Mouse (Mus musculus) adrenal gland, adult 2 months (tissue): ENCODE data around the gene Trim34b. TPM values are rescaled to one million over a fixed set of nuclear protein-coding genes. Genes with fewer than 3 reads are reported as not detected.
A peak's percentile ranks its signal among the peaks of the same experiment; 100 is the strongest.
"Not testable (repeated sequence)": the region's sequence is repeated elsewhere in the genome, so short reads cannot be mapped to it uniquely, and the experiment has no call there.

ENCODE experiments used
- DNase-seq: peaks from one replicate; pipeline ENCODE4 v3.0.0; 2021
- long read RNA-seq: library from polyadenylated mRNA; stranded (forward); transcript quantifications from one replicate; pipeline ENCODE4 v2.0.0, GENCODE M21; 2021
- polyA plus RNA-seq: library from polyadenylated mRNA; depleted of rRNA; stranded (reverse); fragments of >200 nt; gene quantifications from 2 replicates; pipeline ENCODE4 v1.2.3, GENCODE M21; 2012; rRNA removed
- total RNA-seq, 2 experiments: library from RNA; stranded (reverse); gene quantifications; 2 replicates each; pipeline ENCODE4 v1.2.3; 2021

Gene Trim34b
- total RNA-seq (under 1 TPM; 0.38 to 0.46 TPM), polyA plus RNA-seq (0.54 and 1.7 TPM in 2 replicates)
- long read RNA-seq: 0 reads

DNA sequence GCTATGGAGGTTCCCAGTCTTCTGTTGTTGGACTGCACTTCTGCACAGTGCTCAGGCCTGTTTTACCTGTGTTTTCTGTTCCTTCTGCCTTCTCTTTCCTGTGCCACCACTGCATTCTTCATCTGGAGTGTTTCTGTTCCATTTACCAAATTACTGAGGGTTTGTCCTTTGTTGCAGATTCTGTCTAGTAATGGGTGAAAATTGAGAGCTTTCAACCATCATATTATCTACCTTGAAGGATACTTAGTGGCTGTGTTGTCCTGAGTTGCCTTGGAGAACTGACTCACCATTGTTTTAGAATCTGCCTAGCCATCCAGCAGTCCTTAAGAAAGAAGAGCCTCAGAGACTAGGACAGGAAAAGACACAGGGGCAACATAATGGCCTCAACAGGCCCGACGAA lies at the start of gene Trim34b:
Gene Trim34b, plus strand, starts transcription at position 301 of the 400 bp plus-strand sequence.
- not testable (repeated sequence) for DNase-seq

DNA sequence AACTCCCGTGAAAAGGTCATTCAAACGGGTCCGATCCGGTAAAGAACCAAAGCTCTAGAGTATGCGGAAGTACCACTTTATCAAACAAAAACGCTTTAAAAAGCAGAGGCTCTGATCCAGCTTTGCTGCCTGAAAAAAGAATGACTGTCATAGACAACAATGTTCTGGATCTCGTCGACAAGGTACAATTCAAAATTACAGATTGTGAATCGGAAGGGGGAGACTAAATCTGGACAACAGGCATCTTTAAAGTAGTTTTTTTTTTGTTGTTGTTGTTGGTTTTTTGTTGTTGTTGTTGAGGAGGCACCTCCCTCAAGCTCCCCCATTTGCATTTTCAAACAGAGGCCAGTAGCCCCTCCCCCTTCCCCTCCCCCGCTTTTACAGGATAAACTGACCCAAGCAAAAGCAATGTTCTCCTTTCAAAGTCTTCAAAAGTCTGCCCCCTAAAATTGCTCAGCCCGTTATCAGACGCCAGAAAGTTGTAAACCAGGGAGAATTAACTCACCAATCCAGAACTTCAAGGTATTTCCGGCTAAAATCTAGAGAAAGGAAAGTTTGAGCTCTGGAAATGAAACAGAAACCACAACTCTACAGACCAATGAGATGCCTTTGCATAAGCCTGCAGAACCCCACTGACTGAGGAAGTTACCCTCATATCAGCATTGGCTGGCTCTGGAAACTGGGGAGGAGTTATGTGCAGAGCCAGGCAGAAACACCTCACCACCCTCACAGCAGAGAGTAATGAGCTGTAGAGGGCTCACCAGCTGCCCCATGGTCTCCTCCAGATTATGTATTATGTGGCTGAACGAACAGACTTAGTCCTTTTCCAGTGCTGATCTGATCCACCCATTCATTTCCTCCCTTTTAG lies 41.5 kb upstream of the Trim34b start, which contains the start of gene Trim5:
Gene Trim5, minus strand, starts transcription at position 519 of the 868 bp plus-strand sequence.
- peak; percentile 34 for DNase-seq

DNA sequence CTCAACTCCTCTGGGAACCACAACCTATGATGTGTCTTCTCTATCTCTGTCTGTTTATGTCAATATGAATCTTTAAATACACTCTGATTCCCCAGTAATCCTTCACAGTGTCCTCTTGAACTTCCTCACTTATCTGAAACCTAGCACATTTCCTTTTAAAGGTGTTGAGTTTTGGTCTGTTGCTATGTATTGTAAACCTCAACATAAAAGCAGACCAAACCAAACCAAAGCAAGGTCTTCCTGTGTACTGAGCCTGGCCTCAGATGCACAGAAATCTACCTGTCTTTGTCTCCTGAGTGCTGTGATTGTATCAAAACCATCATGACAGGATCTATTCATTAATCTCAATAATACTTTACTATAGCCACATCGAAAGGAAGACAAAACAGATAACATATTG lies 38.6 kb upstream of the Trim34b start:
- no peak for DNase-seq

DNA sequence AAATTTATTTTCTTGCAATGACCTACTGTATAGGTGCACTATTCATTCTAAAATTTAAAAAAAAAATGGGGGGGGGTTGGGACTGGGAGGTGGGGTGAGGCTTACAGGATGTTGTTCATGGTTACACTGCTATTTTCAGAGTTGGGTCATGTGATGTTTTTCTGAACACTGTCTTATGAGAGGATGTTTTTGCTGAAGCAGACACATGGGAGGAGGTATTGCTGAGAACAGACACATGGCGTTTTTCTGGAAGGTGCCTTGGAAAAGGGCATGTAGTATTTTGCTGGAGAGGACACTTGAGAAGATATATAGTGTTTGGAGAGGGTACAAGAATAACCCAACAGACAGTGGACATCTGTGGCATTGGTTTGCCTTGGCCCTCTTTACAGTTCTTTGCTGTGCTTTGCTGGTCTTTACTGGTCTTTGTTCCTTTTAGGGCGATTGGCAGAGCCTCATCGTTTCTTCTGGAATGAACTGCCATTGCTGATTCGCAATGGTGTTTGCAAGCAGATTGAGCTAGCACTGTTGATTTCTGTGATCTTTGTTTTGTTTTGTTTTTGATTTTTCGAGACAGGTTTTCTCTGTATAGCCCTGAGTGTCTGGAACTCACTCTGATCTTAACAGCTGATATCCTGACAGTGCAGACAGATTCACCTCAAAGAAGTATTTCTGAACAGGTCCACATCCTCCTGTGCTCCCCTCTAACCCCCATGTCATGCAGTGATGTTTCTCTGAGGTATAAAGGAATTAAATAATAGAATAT lies 37.5 kb upstream of the Trim34b start:
- no peak for DNase-seq

DNA sequence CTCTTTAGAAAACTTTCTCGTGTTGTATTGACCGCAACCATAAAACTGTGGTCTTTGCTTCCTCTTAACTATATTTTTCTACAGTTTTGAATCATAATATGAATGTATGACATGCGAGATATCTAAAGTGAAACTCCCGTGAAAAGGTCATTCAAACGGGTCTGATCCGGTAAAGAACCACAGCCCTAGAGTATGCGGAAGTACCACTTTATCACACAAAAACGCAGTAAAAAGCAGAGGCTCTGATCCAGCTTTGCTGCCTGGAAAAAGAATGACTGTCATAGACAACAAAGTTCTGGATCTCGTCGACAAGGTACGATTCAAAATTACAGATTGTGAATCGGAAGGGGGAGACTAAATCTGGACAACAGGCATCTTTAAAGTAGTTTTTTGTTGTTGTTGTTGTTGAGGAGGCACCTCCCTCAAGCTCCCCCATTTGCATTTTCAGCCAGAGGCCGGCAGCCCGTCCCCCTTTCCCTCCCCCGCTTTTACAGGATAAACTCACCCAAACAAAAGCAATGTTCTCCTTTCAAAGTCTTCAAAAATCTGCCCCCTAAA lies 14.4 kb upstream of the Trim34b start:
- peak; percentile 52 for DNase-seq

DNA sequence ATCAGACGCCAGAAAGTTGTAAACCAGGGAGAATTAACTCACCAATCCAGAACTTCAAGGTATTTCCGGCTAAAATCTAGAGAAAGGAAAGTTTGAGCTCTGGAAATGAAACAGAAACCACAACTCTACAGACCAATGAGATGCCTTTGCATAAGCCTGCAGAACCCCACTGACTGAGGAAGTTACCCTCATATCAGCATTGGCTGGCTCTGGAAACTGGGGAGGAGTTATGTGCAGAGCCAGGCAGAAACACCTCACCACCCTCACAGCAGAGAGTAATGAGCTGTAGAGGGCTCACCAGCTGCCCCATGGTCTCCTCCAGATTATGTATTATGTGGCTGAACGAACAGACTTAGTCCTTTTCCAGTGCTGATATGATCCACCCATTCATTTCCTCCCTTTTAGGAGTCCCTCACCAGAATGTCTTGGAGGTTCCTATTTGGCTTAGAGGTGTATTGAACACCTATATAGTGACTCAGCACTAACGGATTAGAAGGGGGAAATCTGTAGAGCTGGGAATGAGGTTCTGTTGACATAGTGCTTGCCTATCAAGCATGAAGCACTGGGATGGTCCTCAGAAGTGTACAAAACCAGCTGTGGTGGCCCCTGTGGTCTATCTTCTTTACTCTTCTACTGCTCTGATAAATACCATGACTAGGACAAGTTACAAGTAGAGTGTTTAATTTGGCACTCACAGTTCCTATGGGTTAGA lies 13.7 kb upstream of the Trim34b start, which contains the start of gene Trim12a:
Gene Trim12a, minus strand, starts transcription at position 98 of the 712 bp plus-strand sequence.
- not testable (repeated sequence) for DNase-seq

DNA sequence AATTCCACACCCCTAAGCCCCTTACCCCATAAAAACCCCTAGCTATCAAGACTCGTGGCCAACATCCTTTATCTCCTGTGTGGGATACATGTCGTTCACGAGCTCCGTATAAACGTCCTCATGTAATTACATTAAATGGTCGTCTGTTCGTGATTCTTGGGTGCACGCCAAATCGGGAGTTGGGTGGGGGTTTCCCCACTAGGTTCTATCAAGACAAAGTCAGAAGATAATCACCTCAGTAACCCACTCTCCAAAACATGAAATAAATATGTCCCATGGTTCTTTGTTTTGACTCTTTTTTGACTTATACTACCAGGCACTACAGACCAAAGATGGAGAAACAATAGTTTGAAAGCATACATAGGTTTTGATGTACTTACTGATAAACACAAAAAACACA lies 7.2 kb upstream of the Trim34b start:
- no peak for DNase-seq

DNA sequence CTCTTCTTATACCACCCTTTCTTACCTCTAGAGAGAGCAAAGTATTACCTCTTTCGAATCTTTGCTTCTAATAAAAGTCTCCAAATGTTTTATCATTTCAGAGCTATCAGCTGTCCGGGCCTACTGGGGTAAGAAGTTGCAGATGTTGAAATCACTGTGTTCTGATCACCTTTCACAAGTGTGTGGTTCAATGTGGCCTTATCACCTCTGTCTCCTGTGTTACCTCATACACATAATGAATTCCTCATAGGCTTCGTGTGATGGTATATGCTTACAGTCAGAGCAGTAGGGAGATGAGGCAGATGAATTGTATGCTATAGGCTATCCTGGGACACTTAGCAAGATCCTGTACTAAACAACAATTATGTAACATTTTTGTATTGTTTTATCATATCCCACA lies 6.3 kb downstream of the Trim34b start:
- DNase-seq: not testable (repeated sequence)

DNA sequence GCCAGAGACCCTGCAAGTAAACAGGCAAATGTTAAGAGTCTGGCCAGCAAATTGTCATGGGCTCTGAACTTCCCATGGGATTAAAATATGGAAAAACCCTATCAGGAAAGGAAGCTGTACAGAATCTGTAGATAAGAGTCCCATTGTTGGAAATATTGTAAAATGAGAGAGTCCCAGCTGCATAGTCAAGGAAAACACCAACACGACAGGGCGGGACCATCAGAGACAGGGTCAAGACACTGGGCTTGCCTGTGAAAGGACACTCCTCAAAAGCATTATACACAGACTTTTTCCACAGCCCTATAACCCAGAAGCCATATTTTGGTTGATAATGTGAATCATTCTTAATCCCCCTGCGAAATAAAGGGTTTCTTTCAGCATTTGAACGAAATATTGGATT lies 11.5 kb downstream of the Trim34b start:
- DNase-seq: not testable (repeated sequence)

DNA sequence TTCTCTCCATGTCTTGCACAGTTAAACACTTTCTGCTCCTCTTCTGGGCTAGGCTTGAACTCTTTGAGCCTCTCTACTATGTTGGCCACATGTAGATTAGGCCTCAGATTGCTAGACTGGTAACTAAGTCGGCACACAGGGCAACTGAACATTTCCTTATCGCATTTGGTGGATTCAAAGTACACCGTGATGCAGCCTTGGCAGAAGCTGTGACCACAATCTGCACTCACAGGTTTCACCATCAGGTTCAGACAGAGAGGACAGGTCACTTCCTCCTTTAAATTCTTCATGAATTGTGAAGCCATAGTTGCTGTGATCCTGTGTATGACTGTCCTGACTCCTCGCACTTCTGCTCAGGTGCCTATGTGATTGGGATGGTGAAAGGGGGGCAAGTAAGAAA lies 18.8 kb downstream of the Trim34b start:
- DNase-seq: not testable (repeated sequence)

DNA sequence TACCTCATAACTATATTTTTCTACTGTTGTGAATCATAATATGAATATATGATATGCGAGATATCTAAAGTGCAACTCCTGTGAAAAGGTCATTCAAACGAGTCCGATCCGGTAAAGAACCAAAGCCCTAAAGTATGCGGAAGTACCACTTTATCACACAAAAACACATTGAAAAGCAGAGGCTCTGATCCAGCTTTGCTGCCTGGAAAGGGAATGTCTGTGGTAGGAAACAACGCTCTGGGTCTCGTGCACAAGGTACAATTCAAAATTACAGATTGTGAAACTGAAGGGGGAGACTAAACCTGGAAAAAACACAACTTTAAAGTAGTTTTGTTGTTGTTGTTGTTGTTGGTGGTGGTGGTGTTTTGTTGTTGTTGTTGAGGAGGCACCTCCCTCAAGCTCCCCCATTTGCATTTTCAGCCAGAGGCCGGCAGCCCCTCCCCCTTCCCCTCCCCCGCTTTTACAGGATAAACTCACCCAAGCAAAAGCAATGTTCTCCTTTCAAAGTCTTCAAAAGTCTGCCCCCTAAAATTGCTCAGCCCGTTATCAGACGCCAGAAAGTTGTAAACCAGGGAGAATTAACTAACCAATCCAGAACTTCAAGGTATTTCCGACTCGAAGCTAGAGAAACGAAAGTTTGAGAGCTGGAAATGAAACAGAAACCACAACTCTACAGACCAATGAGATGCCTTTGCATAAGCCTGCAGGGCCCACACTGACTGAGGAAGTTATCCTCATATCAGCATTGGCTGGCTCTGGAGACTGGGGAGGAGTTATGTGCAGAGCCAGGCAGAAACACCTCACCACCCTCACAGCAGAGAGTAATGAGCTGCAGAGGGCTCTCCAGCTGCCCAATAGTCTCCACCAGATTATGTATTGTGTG lies 23.7 kb downstream of the Trim34b start, which contains the start of gene Trim12c:
Gene Trim12c, minus strand, starts transcription at position 646 of the 883 bp plus-strand sequence.
- DNase-seq: peak; percentile 87

DNA sequence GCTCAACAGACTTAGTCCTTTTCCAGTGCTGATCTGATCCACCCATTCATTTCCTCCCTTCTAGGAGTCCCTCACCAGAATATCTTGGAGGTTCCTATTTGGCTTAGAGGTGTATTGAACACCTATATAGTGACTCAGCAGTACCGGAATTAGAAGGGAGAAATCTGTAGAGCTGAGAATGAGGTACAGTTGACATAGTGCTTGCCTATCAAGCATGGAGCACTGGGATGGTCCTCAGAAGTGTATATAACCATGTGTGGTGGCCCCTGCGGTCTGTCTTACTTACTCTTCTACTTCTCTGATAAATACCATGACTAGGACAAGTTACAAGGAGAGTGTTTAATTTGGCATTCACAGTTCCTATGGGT lies 24.3 kb downstream of the Trim34b start:
- DNase-seq: no peak

DNA sequence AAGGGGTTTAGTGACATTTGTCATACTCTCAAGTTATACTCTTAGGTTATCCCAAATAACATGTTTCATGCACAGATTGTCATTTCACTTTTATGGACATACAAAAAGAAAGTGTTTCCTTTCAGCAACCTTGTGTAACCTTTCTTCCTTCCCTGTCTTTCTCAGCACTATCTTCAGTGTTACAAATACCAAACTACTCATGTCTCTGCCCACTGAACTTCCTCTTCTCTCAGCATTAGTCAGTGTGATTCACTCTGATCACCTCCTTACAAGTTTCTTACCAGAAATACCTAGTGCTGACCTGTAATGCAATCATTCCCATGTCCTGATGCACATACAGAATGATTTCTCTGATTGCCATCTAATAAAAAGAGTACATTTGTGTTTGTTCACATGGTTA lies 37.1 kb downstream of the Trim34b start:
- DNase-seq: no peak

DNA sequence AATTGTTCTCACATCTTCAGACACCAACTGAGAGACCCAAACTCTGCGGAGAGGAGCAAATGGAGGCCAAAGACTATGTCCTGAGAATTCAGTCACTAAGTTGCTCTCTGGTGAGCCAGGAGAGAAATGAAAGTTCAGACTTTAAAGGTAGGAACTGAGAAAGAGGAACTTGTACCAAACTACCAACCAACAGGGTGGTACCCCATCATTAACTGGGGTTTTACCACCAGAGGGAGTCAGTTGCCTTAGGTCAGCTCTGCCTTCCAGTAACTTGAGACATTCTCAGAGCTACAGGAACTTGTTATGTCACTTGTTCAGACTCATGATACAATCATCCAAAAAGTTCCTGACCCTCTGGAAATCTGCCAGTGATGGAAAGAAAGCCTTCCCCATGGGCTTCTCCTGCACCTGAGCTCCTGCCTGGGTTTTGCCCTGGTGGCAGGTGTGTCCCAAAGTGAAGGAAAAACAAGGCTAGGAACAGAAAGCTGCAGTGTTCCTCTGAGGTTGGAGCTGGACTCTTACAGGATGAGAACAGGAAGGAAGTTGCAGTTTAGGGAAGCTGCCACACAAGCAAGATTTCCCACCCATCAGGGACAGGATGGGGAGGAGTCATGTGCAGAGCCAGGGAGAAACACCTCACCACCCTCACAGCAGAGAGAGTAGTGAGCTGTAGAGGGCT lies 40.6 kb downstream of the Trim34b start, which contains the start of gene Trim30b:
Gene Trim30b, minus strand, starts transcription at position 149 of the 679 bp plus-strand sequence.
- peak; percentile 12 for DNase-seq

Other genes starting within 250 kb of the Trim34b start
- gene Olfr645, start 244.0 kb upstream of the Trim34b start, total RNA-seq: not detected
- gene Olfr645, start 244.0 kb upstream of the Trim34b start, polyA plus RNA-seq: not detected in 2 replicates
- gene Olfr646, start 224.6 kb upstream of the Trim34b start, total RNA-seq: not detected
- gene Olfr646, start 224.6 kb upstream of the Trim34b start, polyA plus RNA-seq: not detected in 2 replicates
- not detected for gene Ubqln5, start 199.6 kb upstream of the Trim34b start, total RNA-seq
- gene Ubqln5, start 199.6 kb upstream of the Trim34b start, polyA plus RNA-seq: not detected in 2 replicates
- gene Olfr643, start 192.1 kb upstream of the Trim34b start, total RNA-seq: not detected
- gene Olfr643, start 192.1 kb upstream of the Trim34b start, polyA plus RNA-seq: not detected in 2 replicates
- not detected for gene Ubqln3, start 186.2 kb upstream of the Trim34b start, total RNA-seq
- not detected in 2 replicates for gene Ubqln3, start 186.2 kb upstream of the Trim34b start, polyA plus RNA-seq
- gene Ubqlnl, start 178.9 kb upstream of the Trim34b start, total RNA-seq: not detected
- gene Ubqlnl, start 178.9 kb upstream of the Trim34b start, polyA plus RNA-seq: not detected in 2 replicates
- gene Olfm5, start 164.6 kb upstream of the Trim34b start, total RNA-seq: not detected
- gene Olfm5, start 164.6 kb upstream of the Trim34b start, polyA plus RNA-seq: not detected in 2 replicates
- gene Olfr648, start 146.1 kb upstream of the Trim34b start, total RNA-seq: not detected
- gene Olfr648, start 146.1 kb upstream of the Trim34b start, polyA plus RNA-seq: 0.04 TPM in 1 of 2 replicates, not detected in the other
- gene Olfr649, start 133.5 kb upstream of the Trim34b start, total RNA-seq: not detected
- gene Olfr649, start 133.5 kb upstream of the Trim34b start, polyA plus RNA-seq: not detected in 2 replicates
- gene Trim6, start 110.7 kb upstream of the Trim34b start, total RNA-seq: under 1 TPM; 0.12 to 0.66 TPM
- gene Trim6, start 110.7 kb upstream of the Trim34b start, polyA plus RNA-seq: 0.09 and 0.36 TPM in 2 replicates
- gene Trim34a, start 85.0 kb upstream of the Trim34b start, total RNA-seq: 1 to 10 TPM; 6.5 to 6.8 TPM
- gene Trim34a, start 85.0 kb upstream of the Trim34b start, polyA plus RNA-seq: 4.0 and 4.6 TPM in 2 replicates
- 1 to 10 TPM; 3.5 to 3.8 TPM for gene Trim5, start 41.4 kb upstream of the Trim34b start, total RNA-seq
- gene Trim5, start 41.4 kb upstream of the Trim34b start, polyA plus RNA-seq: 0.22 and 0.47 TPM in 2 replicates
- gene Trim12a, start 14.0 kb upstream of the Trim34b start, total RNA-seq: 10 to 100 TPM in 1 of 2 experiments, 1 to 10 TPM in 1; 9.1 to 12.5 TPM
- 1.4 and 1.7 TPM in 2 replicates for gene Trim12a, start 14.0 kb upstream of the Trim34b start, polyA plus RNA-seq
- gene Trim12c, start 23.9 kb downstream of the Trim34b start, total RNA-seq: 1 to 10 TPM; 9.2 to 9.8 TPM
- 2.0 and 2.2 TPM in 2 replicates for gene Trim12c, start 23.9 kb downstream of the Trim34b start, polyA plus RNA-seq
- under 1 TPM; 0.09 to 0.17 TPM for gene Trim30b, start 40.4 kb downstream of the Trim34b start, total RNA-seq
- not detected in 2 replicates for gene Trim30b, start 40.4 kb downstream of the Trim34b start, polyA plus RNA-seq
- gene Trim30c, start 71.4 kb downstream of the Trim34b start, total RNA-seq: not detected
- not detected in 2 replicates for gene Trim30c, start 71.4 kb downstream of the Trim34b start, polyA plus RNA-seq
- 1 to 10 TPM; 5.1 to 6.6 TPM for gene Trim30a, start 135.7 kb downstream of the Trim34b start, total RNA-seq
- gene Trim30a, start 135.7 kb downstream of the Trim34b start, polyA plus RNA-seq: 2.1 and 2.8 TPM in 2 replicates
- gene Trim30d, start 178.4 kb downstream of the Trim34b start, total RNA-seq: 1 to 10 TPM; 5.9 TPM
- 1.8 and 2.4 TPM in 2 replicates for gene Trim30d, start 178.4 kb downstream of the Trim34b start, polyA plus RNA-seq
- gene Olfr651, start 220.7 kb downstream of the Trim34b start, total RNA-seq: not detected
- not detected in 2 replicates for gene Olfr651, start 220.7 kb downstream of the Trim34b start, polyA plus RNA-seq
- gene Olfr652, start 231.4 kb downstream of the Trim34b start, total RNA-seq: not detected
- not detected in 2 replicates for gene Olfr652, start 231.4 kb downstream of the Trim34b start, polyA plus RNA-seq
- gene Olfr653, start 247.8 kb downstream of the Trim34b start, total RNA-seq: not detected
- not detected in 2 replicates for gene Olfr653, start 247.8 kb downstream of the Trim34b start, polyA plus RNA-seq